Mouse (Mus musculus) liver, embryonic 12.5 days (tissue): ENCODE results near the gene Dock9. TPM values are rescaled to one million over a fixed set of nuclear protein-coding genes. Genes with fewer than 3 reads are reported as not detected.
"Not testable (repeated sequence)": the region's sequence is repeated elsewhere in the genome, so short reads cannot be mapped to it uniquely, and the experiment has no call there.

Experiments
- ATAC-seq: fragments of 200-750 bp; cut with Nextera tagmentation; 2 replicates; pipeline ENCODE4 v1.8.0; 2017; ENCODE audit warnings: moderate number of reproducible peaks, mild to moderate bottlenecking, moderate library complexity
- H3K27ac ChIP-seq: fragments of 300-500 bp; sonication (generic); 2 replicates; pipeline ENCODE4 v1.5.1; 2016; ENCODE audit warnings: mild to moderate bottlenecking
- H3K27me3 ChIP-seq: fragments of 300-500 bp; sonication (generic); replicated peaks from 2 replicates; pipeline ENCODE4 v1.6.1; 2016; ENCODE audit warnings: mild to moderate bottlenecking, moderate library complexity
- H3K36me3 ChIP-seq: fragments of 300-500 bp; sonication (generic); 2 replicates; pipeline ENCODE4 v1.6.1; 2016; ENCODE audit warnings: mild to moderate bottlenecking, moderate library complexity
- H3K4me1 ChIP-seq: fragments of 300-500 bp; sonication (generic); 2 replicates; pipeline ENCODE4 v1.6.1; 2016
- H3K4me2 ChIP-seq: fragments of 300-500 bp; sonication (generic); 2 replicates; pipeline ENCODE4 v1.6.1; 2016; ENCODE audit warnings: mild to moderate bottlenecking, moderate library complexity
- H3K4me3 ChIP-seq: fragments of 300-500 bp; sonication (generic); 2 replicates; pipeline ENCODE4 v1.5.1; 2016; ENCODE audit warnings: mild to moderate bottlenecking, moderate library complexity
- H3K9ac ChIP-seq: fragments of 300-500 bp; sonication (generic); 2 replicates; pipeline ENCODE4 v1.6.1; 2016; ENCODE audit warnings: mild to moderate bottlenecking, moderate library complexity
- H3K9me3 ChIP-seq: fragments of 300-500 bp; sonication (generic); replicated peaks from 2 replicates; pipeline ENCODE4 v1.6.1; 2016; ENCODE audit warnings: mild to moderate bottlenecking, moderate library complexity
- WGBS: fragments of 180-500 bp; shearing (Covaris S2); methylation state at CpG from one replicate; pipeline ENCODE4 v1.1.7; 2016; ENCODE audit not compliant: insufficient replicate concordance; 5-methylcytosine and 5-hydroxymethylcytosine counted together
- polyA plus RNA-seq: library from polyadenylated mRNA; unstranded; fragments of >200 nt; fragmentation: Nextera tagmentation; extraction: Ambion mirVana; gene quantifications from 2 replicates; pipeline ENCODE4 v1.2.1, GENCODE M21; 2016

The Dock9 gene
- polyA plus RNA-seq, 1 experiment from 2014 or later, result 2.0 TPM

DNA sequence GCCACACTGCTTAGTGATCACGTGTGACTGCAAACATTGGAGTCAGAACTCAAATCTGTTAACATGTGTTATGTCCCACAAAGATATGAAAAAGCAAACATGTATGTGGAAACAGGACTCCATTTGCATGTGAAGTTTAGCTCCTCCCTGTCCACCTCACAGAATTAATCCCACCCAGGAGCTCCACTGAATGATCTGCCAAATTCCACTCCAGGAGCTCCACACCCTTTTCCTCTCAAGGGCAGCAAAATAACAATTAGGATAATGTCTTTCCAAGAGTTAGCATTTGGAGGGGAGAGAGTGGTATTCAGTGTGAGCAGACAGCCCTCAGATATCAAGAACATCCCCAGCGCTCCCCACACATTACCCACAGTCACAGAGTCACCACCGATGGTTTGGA lies 102.9 kb downstream of the Dock9 start:
- H3K4me1 ChIP-seq, result peaks cover 8% of the 10 kb centered on the region; the same call in 1 of the 2 replicates
- H3K36me3 ChIP-seq, result no peaks in the 10 kb centered on the region
- H3K27ac ChIP-seq, result no peak overlapping the region
- peaks cover 18% of the 10 kb centered on the region; the same call in 1 of the 2 replicates for H3K27me3 ChIP-seq
- H3K4me3 ChIP-seq, result no peak overlapping the region
- H3K9me3 ChIP-seq, result no peaks in the 10 kb centered on the region
- 74% methylated on average over 3 of the region's 3 CpGs for WGBS
- no peak overlapping the region for H3K9ac ChIP-seq
- ATAC-seq, result no peak
- no peak overlapping the region for H3K4me2 ChIP-seq

DNA sequence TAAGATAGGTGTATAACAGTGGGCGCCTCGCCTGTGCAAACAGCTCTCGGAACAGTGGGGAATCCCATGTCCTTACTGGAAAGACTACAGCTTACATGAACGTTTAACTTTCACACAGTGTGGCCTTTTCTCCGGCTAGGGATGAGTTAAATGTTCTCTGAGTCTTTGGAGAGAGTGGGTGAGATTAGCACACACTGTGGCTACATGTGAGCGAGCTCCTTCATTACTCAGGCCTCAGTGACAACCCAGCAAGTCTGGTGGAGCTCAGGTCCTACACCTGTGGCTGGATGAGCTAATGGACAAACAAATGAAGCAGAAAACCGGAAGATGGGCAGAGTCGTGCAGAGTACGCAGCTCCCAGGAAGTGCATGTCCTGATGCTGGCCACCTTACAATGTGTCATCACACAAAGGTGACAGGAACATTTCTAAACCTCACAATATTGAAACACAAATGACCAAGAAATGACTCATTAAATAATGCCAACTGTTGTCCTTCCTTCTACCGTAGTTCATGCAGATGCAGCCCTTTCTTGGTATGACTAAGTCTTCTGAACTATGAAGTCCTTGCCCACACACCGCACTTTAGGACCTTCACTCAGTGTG lies 103.5 kb downstream of the Dock9 start:
- no peak overlapping the region for H3K9ac ChIP-seq
- no peak overlapping the region for H3K4me2 ChIP-seq
- H3K4me1 ChIP-seq, result peaks cover 8% of the 10 kb centered on the region; the same call in 1 of the 2 replicates
- no peak overlapping the region for H3K27ac ChIP-seq
- 69% methylated on average over 11 of the region's 11 CpGs for WGBS
- H3K27me3 ChIP-seq, result peaks cover 18% of the 10 kb centered on the region; the same call in 1 of the 2 replicates
- H3K4me3 ChIP-seq, result no peak overlapping the region
- ATAC-seq, result no peak
- no peaks in the 10 kb centered on the region for H3K36me3 ChIP-seq
- H3K9me3 ChIP-seq, result no peaks in the 10 kb centered on the region

DNA sequence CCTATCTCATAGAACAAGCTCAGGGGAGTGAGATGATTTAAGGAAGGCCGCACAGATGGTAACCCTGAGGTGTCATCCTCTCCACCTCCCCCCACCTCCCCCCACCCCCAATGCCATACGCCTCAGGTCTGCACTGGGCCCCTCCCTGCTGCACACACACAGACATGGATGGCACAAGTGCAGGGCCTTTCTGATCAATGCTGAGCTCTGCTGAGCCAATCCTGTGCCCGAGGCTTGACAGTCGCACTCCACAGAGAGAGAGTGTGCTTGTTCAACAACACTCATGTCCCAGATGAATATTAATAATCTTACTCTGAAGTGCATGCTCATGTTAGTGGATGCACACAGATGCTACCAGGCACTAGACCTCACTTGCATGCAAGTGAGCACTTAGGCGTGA lies 108.0 kb downstream of the Dock9 start:
- H3K27me3 ChIP-seq, H3K9ac ChIP-seq, H3K4me2 ChIP-seq, ATAC-seq, H3K36me3 ChIP-seq, H3K4me1 ChIP-seq, H3K9me3 ChIP-seq, H3K4me3 ChIP-seq, H3K27ac ChIP-seq: not testable (repeated sequence)
- 67% methylated on average over 5 of the region's 5 CpGs for WGBS

- ATAC-seq, result no peak
- no peaks in the 10 kb centered on the region for H3K4me1 ChIP-seq
- H3K9ac ChIP-seq, result no peak overlapping the region
- H3K27me3 ChIP-seq, result no peaks in the 10 kb centered on the region
- 73% methylated on average over 1 of the region's 1 CpGs for WGBS
- H3K27ac ChIP-seq, result no peak overlapping the region
- no peaks in the 10 kb centered on the region for H3K9me3 ChIP-seq
- H3K4me2 ChIP-seq, result no peak overlapping the region
- H3K36me3 ChIP-seq, result no peaks in the 10 kb centered on the region
- no peak overlapping the region for H3K4me3 ChIP-seq
Measured at GRCm38 (mm10) chr14:121688175-121688574, 109.5 kb downstream of the Dock9 start.

- Histone ChIP-seq H3K4me1 (no peaks in the 10 kb centered on the region), H3K27me3 (no peaks in the 10 kb centered on the region), H3K36me3 (no peaks in the 10 kb centered on the region), H3K9ac (no peak overlapping the region), H3K4me2 (no peak overlapping the region), H3K4me3 (no peak overlapping the region), H3K9me3 (no peaks in the 10 kb centered on the region), H3K27ac (no peak overlapping the region)
- ATAC-seq, result no peak
- 49% methylated on average over 7 of the region's 7 CpGs for WGBS
Measured at GRCm38 (mm10) chr14:121687274-121687673, 110.4 kb downstream of the Dock9 start.

DNA sequence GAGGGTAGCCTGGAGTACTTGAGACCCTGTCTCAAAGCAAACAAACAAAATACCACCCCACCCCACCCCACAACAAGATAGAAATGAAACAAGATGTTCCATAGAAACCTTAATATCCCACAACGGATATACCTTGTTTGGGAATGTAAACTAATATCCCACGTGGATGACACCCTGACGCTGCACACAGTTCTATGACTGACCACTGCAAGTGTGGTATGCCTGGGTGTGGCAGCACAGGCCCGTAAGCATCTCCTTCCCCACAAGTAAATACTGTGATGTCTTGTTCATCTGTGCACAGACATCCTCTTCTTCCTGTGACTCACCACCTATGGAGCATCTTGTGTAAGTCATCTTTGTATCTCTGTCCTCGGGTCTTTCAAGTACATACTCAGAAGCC lies 118.7 kb downstream of the Dock9 start:
- 0 out of 2 replicates have a peak, but pooled peaks cover 7% of the 10 kb centered on the region for H3K4me1 ChIP-seq

DNA sequence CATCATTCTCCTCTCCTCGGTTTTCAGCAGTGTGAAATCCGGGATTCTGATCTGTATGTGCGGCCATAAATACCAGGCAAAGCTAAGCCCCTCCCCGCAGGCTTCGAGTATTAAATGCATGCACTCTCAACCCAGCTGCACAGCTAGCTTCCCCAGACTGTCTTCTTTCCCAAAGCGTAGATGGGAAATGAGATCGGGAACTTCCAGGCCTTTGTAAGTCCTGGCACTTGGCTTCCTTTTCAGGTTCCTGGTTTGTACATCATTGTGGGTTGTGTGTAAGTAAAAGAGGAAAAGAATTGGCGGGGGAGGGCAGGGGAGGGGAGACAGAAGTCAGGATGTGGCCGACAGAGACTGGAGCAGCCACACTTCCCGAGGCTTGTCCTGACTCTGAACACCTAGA lies 119.2 kb downstream of the Dock9 start:
- no peak overlapping the region for H3K9ac ChIP-seq
- 0 out of 2 replicates have a peak, but pooled peaks cover 7% of the 10 kb centered on the region for H3K4me1 ChIP-seq
- no peak for ATAC-seq
- no peaks in the 10 kb centered on the region for H3K27me3 ChIP-seq
- H3K36me3 ChIP-seq, result no peaks in the 10 kb centered on the region
- no peak overlapping the region for H3K27ac ChIP-seq
- H3K4me2 ChIP-seq, result no peak overlapping the region
- 39% methylated on average over 10 of the region's 10 CpGs for WGBS
- no peaks in the 10 kb centered on the region for H3K9me3 ChIP-seq
- no peak overlapping the region for H3K4me3 ChIP-seq

More for the DNA sequence above, 118.7 kb downstream of the Dock9 start:
- Histone ChIP-seq H3K27ac (no peak overlapping the region), H3K9ac (no peak overlapping the region), H3K27me3 (no peaks in the 10 kb centered on the region), H3K4me3 (no peak overlapping the region), H3K36me3 (no peaks in the 10 kb centered on the region), H3K4me2 (no peak overlapping the region), H3K9me3 (no peaks in the 10 kb centered on the region)
- 64% methylated on average over 5 of the region's 5 CpGs for WGBS
- ATAC-seq, result no peak

- no peaks in the 10 kb centered on the region for H3K9me3 ChIP-seq
- H3K4me1 ChIP-seq, result 0 out of 2 replicates have a peak, but pooled peaks cover 7% of the 10 kb centered on the region
- WGBS, result 71% methylated on average over 11 of the region's 11 CpGs
- no peak overlapping the region for H3K4me2 ChIP-seq
- H3K4me3 ChIP-seq, result no peak overlapping the region
- no peaks in the 10 kb centered on the region for H3K36me3 ChIP-seq
- no peaks in the 10 kb centered on the region for H3K27me3 ChIP-seq
- ATAC-seq, result no peak
- no peak overlapping the region for H3K9ac ChIP-seq
- H3K27ac ChIP-seq, result no peak overlapping the region
Measured at GRCm38 (mm10) chr14:121676596-121677330, 120.9 kb downstream of the Dock9 start.

DNA sequence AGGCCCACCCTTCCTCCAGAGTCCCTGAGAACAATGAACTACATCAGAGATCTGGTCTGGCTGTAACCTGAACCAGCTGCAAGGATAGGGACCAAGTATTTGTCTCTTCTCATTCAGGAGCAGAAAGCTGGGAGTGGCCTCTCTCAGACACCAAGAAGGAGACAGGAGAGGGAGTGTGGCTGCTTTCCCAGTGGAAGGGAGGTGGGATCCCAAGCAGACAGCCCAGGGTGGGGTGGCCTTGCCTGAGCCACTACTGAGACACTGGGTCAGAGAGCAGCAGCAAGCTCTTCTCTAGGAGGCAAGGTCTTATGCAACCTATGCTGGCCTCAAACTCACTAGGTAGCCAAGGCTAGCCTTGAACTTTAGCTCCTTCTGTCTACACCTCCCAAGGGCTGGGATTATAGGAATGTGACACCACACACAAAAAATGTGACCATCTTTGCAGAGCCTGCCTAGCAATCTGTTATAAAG lies 121.5 kb downstream of the Dock9 start:
- H3K36me3 ChIP-seq, result no peaks in the 10 kb centered on the region
- no peak for ATAC-seq
- no peak overlapping the region for H3K4me3 ChIP-seq
- 0 out of 2 replicates have a peak, but pooled peaks cover 7% of the 10 kb centered on the region for H3K4me1 ChIP-seq
- no peak overlapping the region for H3K9ac ChIP-seq
- no peaks in the 10 kb centered on the region for H3K27me3 ChIP-seq
- H3K27ac ChIP-seq, result 0 out of 2 replicates have a peak overlapping the region, but pooled peaks have one; percentile 28
- H3K9me3 ChIP-seq, result no peaks in the 10 kb centered on the region
- no peak overlapping the region for H3K4me2 ChIP-seq

- no peak for ATAC-seq
Measured at GRCm38 (mm10) chr14:121675579-121675978, 122.1 kb downstream of the Dock9 start.

GRCm38 (mm10) chr14:121675146-121675545 lies 122.5 kb downstream of the Dock9 start:
- H3K27me3 ChIP-seq, result no peaks in the 10 kb centered on the region
- 0 out of 2 replicates have a peak, but pooled peaks cover 7% of the 10 kb centered on the region for H3K4me1 ChIP-seq
- H3K36me3 ChIP-seq, result no peaks in the 10 kb centered on the region
- 64% methylated on average over 3 of the region's 3 CpGs for WGBS
- ATAC-seq, result no peak
- no peaks in the 10 kb centered on the region for H3K9me3 ChIP-seq
- H3K4me3 ChIP-seq, result no peak overlapping the region
- H3K4me2 ChIP-seq, result no peak overlapping the region
- H3K9ac ChIP-seq, result no peak overlapping the region
- H3K27ac ChIP-seq, result no peak overlapping the region

More at GRCm38 (mm10) chr14:121675579-121675978, 122.1 kb downstream of the Dock9 start:
- Histone ChIP-seq H3K4me2 (no peak overlapping the region), H3K9ac (no peak overlapping the region), H3K27ac (0 out of 2 replicates have a peak overlapping the region, but pooled peaks have one; percentile 28), H3K4me1 (0 out of 2 replicates have a peak, but pooled peaks cover 7% of the 10 kb centered on the region), H3K4me3 (no peak overlapping the region), H3K9me3 (no peaks in the 10 kb centered on the region), H3K27me3 (no peaks in the 10 kb centered on the region), H3K36me3 (no peaks in the 10 kb centered on the region)
- WGBS, result 47% methylated on average over 6 of the region's 6 CpGs

DNA sequence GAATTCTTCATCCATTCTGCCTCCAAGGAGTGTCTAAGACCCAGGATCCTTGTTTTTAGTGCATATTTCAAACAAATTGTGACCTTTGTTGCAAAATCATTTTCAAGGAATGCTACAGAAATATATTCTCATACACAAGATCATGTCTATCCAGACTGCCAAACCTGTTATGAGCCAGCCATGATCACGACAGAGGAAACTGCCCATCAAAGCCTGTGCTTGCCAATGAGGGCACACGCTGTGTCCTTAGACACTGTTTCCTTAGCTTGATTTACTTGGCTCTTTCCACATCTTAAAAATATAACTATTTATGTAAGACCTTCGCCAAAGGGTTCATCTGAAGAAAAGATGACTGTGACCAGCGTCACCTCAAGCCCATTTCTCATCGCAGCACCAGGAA lies 127.6 kb downstream of the Dock9 start:
- H3K27ac ChIP-seq, result no peak overlapping the region
- H3K9me3 ChIP-seq, result 0 out of 2 replicates have a peak, but pooled peaks cover 5% of the 10 kb centered on the region
- H3K4me3 ChIP-seq, result no peak overlapping the region
- no peaks in the 10 kb centered on the region for H3K36me3 ChIP-seq
- 72% methylated on average over 5 of the region's 5 CpGs for WGBS
- no peak overlapping the region for H3K4me2 ChIP-seq
- no peaks in the 10 kb centered on the region for H3K4me1 ChIP-seq
- no peak overlapping the region for H3K9ac ChIP-seq
- no peaks in the 10 kb centered on the region for H3K27me3 ChIP-seq
- ATAC-seq, result no peak
